Mouse (Mus musculus) heart, postnatal 0 days (tissue): Measurements from ENCODE around the gene Borcs6.

ENCODE experiments used
- CTCF ChIP-seq: IDR thresholded peaks from 2 replicates; pipeline ENCODE4 v1.5.1; 2016; ENCODE audit warnings: antibody characterized with exemption, control low read depth, low read depth
- EP300 ChIP-seq: IDR thresholded peaks from 2 replicates; pipeline ENCODE4 v1.6.1; 2016; ENCODE audit warnings: antibody characterized with exemption, low read depth

- no peak for TF ChIP-seq CTCF
- TF ChIP-seq EP300: no peak
These were observed 33.0 kb upstream of the Borcs6 start for GRCm38 (mm10) chr11:69026562-69026961.
